Mouse (Mus musculus): Measurements from ENCODE around the gene Aldoart2.
"Not testable (repeated sequence)": the region's sequence is repeated elsewhere in the genome, so short reads cannot be mapped to it uniquely, and the experiment has no call there.

The Aldoart2 gene

GRCm38 (mm10) chr12:55586936-55587335 is 21.9 kb downstream of the Aldoart2 start:
- DNase-seq: not testable (repeated sequence)

- no peak for DNase-seq
Measured at GRCm38 (mm10) chr12:55598537-55598886, 33.5 kb downstream of the Aldoart2 start.

GRCm38 (mm10) chr12:55598887-55599561 is 34.0 kb downstream of the Aldoart2 start, which contains the start of gene Insm2:
Insm2 (plus strand) TSS chr12:55599427.
- DNase-seq: peak; percentile 10

- DNase-seq: no peak
Measured at GRCm38 (mm10) chr12:55599639-55600502, 34.8 kb downstream of the Aldoart2 start.

DNA sequence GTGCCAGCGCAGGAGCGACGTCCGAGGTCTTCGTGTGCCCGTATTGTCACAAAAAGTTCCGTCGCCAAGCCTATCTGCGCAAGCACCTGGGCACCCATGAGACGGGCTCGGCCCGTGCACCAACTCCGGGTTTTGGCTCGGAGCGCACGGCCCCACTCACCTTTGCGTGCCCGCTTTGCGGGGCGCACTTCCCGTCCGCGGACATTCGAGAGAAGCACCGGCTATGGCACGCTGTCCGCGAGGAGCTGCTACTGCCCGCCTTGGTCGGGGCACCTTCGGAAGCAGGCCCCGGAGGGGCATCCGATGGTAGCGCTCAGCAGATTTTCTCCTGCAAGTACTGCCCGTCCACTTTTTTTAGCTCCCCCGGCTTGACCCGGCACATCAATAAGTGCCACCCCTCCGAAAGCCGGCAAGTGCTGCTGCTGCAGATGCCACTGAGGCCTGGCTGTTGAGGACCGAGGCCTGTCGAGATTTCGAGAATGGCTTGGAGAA is 35.5 kb downstream of the Aldoart2 start:
- no peak for DNase-seq

DNA sequence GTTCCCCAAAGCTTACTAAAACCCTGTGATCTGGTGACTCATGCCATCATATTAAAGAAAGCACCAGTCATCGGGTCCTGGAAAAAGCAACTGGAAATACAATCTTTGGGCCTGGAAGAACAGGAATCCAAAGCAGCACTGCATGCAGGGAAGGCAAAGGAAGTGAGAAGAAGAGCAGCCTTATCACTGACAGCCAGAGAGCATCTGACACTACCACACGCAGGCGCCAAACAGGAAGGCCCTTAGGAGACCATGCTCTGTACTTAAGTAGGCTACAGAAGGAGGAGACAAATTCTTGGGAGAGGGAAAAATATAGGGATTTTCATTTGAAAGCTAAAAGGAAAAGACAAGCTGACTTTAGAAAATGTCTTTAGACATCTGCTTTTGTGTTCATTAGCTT is 39.4 kb downstream of the Aldoart2 start:
- no peak for DNase-seq

GRCm38 (mm10) chr12:55607902-55608301 is 42.9 kb downstream of the Aldoart2 start:
- no peak for DNase-seq

GRCm38 (mm10) chr12:55610812-55611211 is 45.8 kb downstream of the Aldoart2 start:
- no peak for DNase-seq
